In genomic region chr15:86585716-86586115, GRCm38 (mm10) we compare ENCODE assay signal across 16 mouse cellular contexts.
A peak's percentile ranks its signal among the peaks of the same experiment; 100 is the strongest.
DNase-seq lines count a peak whose midpoint lies in the region; ATAC-seq and TF ChIP-seq lines count a peak whose summit lies in the region.
"Had no signal": no experiment of that assay in that cellular context is flagged by ENCODE, and none has a peak within 500 bp of the region (broad histone marks: within the 10 kb centered on the region; RNA-seq: fewer than 3 reads in every experiment).

No protein-coding gene starts in this region.

- ATAC-seq in kidney, postnatal 0 days (replicated peaks; ENCODE audit: low FRiP score, low read depth): no peak
- no peak for ATAC-seq in midbrain, postnatal 0 days (ENCODE audit: low FRiP score)
- no peak for ATAC-seq in midbrain, embryonic 16.5 days
- ATAC-seq in megakaryocyte progenitor cell, adult 5-6 weeks (replicated peaks; ENCODE audit: poor library complexity): peak; percentile 34
- no peak for ATAC-seq in forebrain, postnatal 0 days

- H3K4me2 ChIP-seq in kidney, postnatal 0 days (ENCODE audit: low read length): no peak overlapping the region
- no peak overlapping the region for H3K4me2 ChIP-seq in midbrain, postnatal 0 days (ENCODE audit: low read depth, low read length, poor library complexity, severe bottlenecking)
- H3K4me2 ChIP-seq in midbrain, embryonic 16.5 days (ENCODE audit: low read length): no peak overlapping the region
- H3K4me2 ChIP-seq in forebrain, postnatal 0 days (ENCODE audit: low read depth): no peak overlapping the region
- H3K4me2 ChIP-seq: embryonic facial prominence, embryonic 12.5 days; midbrain, embryonic 12.5 days had no signal

- no peak overlapping the region for H3K9ac ChIP-seq in kidney, postnatal 0 days (ENCODE audit: low read depth, low read length)
- no peak overlapping the region for H3K9ac ChIP-seq in midbrain, postnatal 0 days (replicated peaks; ENCODE audit: low read length, poor library complexity, severe bottlenecking)
- H3K9ac ChIP-seq in midbrain, embryonic 16.5 days (ENCODE audit: low read depth, low read length): no peak overlapping the region
- no peak overlapping the region for H3K9ac ChIP-seq in forebrain, postnatal 0 days
- H3K9ac ChIP-seq: embryonic facial prominence, embryonic 12.5 days; midbrain, embryonic 12.5 days had no signal

- WGBS in kidney, postnatal 0 days: 61% methylated on average over 4 of the region's 4 CpGs
- WGBS in midbrain, postnatal 0 days: 92% methylated on average over 4 of the region's 4 CpGs
- 89% methylated on average over 4 of the region's 4 CpGs for WGBS in midbrain, embryonic 16.5 days
- WGBS in forebrain, postnatal 0 days: 84% methylated on average over 4 of the region's 4 CpGs

- H3K9me3 ChIP-seq in kidney, postnatal 0 days (replicated peaks; ENCODE audit: low read length): no peaks in the 10 kb centered on the region
- H3K9me3 ChIP-seq in midbrain, postnatal 0 days (ENCODE audit: low read length): no peaks in the 10 kb centered on the region
- H3K9me3 ChIP-seq in midbrain, embryonic 16.5 days (replicated peaks; ENCODE audit: control insufficient read depth, low read length, poor library complexity, severe bottlenecking): no peaks in the 10 kb centered on the region
- no peaks in the 10 kb centered on the region for H3K9me3 ChIP-seq in forebrain, postnatal 0 days (ENCODE audit: low read length)
- H3K9me3 ChIP-seq: embryonic facial prominence, embryonic 12.5 days; forebrain, embryonic 10.5 days; midbrain, embryonic 12.5 days had no signal

- H3K36me3 ChIP-seq in kidney, postnatal 0 days (ENCODE audit: insufficient read depth, low read length): no peaks in the 10 kb centered on the region
- no peaks in the 10 kb centered on the region for H3K36me3 ChIP-seq in midbrain, postnatal 0 days (ENCODE audit: insufficient read depth, low read length)
- H3K36me3 ChIP-seq in midbrain, embryonic 16.5 days (ENCODE audit: control insufficient read depth, insufficient read depth, low read length): no peaks in the 10 kb centered on the region
- H3K36me3 ChIP-seq in forebrain, postnatal 0 days (ENCODE audit: insufficient read depth): no peaks in the 10 kb centered on the region
- H3K36me3 ChIP-seq: embryonic facial prominence, embryonic 12.5 days; forebrain, embryonic 10.5 days; midbrain, embryonic 12.5 days had no signal

- H3K4me3 ChIP-seq in kidney, postnatal 0 days (replicated peaks; ENCODE audit: low read depth, low read length): no peak overlapping the region
- H3K4me3 ChIP-seq in midbrain, postnatal 0 days (ENCODE audit: low read depth, low read length): no peak overlapping the region
- no peak overlapping the region for H3K4me3 ChIP-seq in midbrain, embryonic 16.5 days (ENCODE audit: low read depth, low read length)
- no peak overlapping the region for H3K4me3 ChIP-seq in forebrain, postnatal 0 days (ENCODE audit: low read depth, low read length)
- H3K4me3 ChIP-seq: embryonic facial prominence, embryonic 12.5 days; forebrain, embryonic 10.5 days; midbrain, embryonic 12.5 days had no signal

- H3K27me3 ChIP-seq in kidney, postnatal 0 days (ENCODE audit: insufficient read depth, low read length): no peaks in the 10 kb centered on the region
- no peaks in the 10 kb centered on the region for H3K27me3 ChIP-seq in midbrain, postnatal 0 days (ENCODE audit: insufficient read depth, low read length)
- no peaks in the 10 kb centered on the region for H3K27me3 ChIP-seq in midbrain, embryonic 16.5 days (ENCODE audit: control insufficient read depth, insufficient read depth, low read depth, low read length)
- H3K27me3 ChIP-seq in forebrain, postnatal 0 days (ENCODE audit: insufficient read depth, low read length): no peaks in the 10 kb centered on the region
- H3K27me3 ChIP-seq: embryonic facial prominence, embryonic 12.5 days; midbrain, embryonic 12.5 days had no signal

- no peak overlapping the region for H3K27ac ChIP-seq in kidney, postnatal 0 days
- no peak overlapping the region for H3K27ac ChIP-seq in midbrain, postnatal 0 days (ENCODE audit: low read depth, low read length)
- H3K27ac ChIP-seq in midbrain, embryonic 16.5 days (ENCODE audit: low read length): no peak overlapping the region
- H3K27ac ChIP-seq in forebrain, postnatal 0 days (ENCODE audit: low read depth, low read length): no peak overlapping the region
- H3K27ac ChIP-seq: embryonic facial prominence, embryonic 12.5 days; forebrain, embryonic 10.5 days; midbrain, embryonic 12.5 days had no signal

- peak; percentile 13; the same call in 1 of the 2 replicates for TF ChIP-seq CTCF in kidney, postnatal 0 days (IDR thresholded peaks at IDR 0.05; ENCODE audit: low read depth)
- TF ChIP-seq CTCF in midbrain, postnatal 0 days (IDR thresholded peaks at IDR 0.05): peak; percentile 29; the same call in 1 of the 2 replicates
- TF ChIP-seq CTCF in forebrain, postnatal 0 days (IDR thresholded peaks at IDR 0.05; ENCODE audit: low read depth): no peak

- H3K4me1 ChIP-seq in kidney, postnatal 0 days (replicated peaks; ENCODE audit: insufficient read depth, low read length): no peaks in the 10 kb centered on the region
- no peaks in the 10 kb centered on the region for H3K4me1 ChIP-seq in midbrain, postnatal 0 days (ENCODE audit: insufficient read depth, low read length)
- 0 out of 2 replicates have a peak, but pooled peaks cover 2% of the 10 kb centered on the region for H3K4me1 ChIP-seq in midbrain, embryonic 16.5 days (ENCODE audit: control insufficient read depth, insufficient read depth, low read length)
- no peaks in the 10 kb centered on the region for H3K4me1 ChIP-seq in forebrain, postnatal 0 days (ENCODE audit: insufficient read depth)
- H3K4me1 ChIP-seq: embryonic facial prominence, embryonic 12.5 days; midbrain, embryonic 12.5 days had no signal

- DNase-seq in kidney, postnatal 0 days (ENCODE audit: low spot score): no peak
- DNase-seq in kidney, postnatal 10 days: no peak
- DNase-seq in midbrain, postnatal 0 days (ENCODE audit: low spot score): no peak
- DNase-seq in NIH3T3 (ENCODE audit: low read depth): peak; percentile 60
- no peak for DNase-seq in layer of hippocampus, postnatal 14 days (ENCODE audit: low spot score in 2 of 2)
- DNase-seq in forebrain, postnatal 0 days: no peak
- DNase-seq: adrenal gland, postnatal 14 days; cerebellum, postnatal 14 days; heart, adult 11 months; layer of hippocampus, adult 9-11 months; left cerebral cortex, postnatal 4 days had no signal
